Mouse (Mus musculus): ENCODE data around the gene Stk16. TPM values are rescaled to one million over a fixed set of nuclear protein-coding genes. Genes with fewer than 3 reads are reported as not detected.

The Stk16 gene
- total and polyA plus RNA-seq, 3 experiments, result 72.6 to 114 (median 78.2) TPM

DNA sequence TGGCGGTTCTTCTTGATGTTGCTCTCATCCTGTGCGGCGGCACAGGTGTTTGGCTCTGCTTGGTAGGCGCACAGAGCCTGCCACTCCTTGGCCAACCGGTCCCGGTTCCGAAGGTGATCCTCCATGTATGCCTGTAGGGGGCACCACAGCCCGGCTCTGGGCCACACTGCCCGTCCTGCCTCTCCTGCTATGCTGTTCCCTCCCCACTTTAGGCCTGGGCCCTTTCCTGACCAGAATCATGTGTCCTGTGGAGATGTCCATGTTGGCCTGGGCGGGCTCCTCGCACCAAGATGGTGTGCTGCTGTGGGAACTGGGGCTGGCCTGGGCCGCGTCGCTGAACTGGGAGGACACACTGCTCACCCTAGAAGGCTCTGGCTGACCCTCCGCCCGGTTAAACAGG is 42.4 kb downstream of the Stk16 start:
- no peak for TF ChIP-seq POLR2AphosphoS5 (IDR thresholded peaks at IDR 0.05; ENCODE audit: insufficient replicate concordance, low read depth, low read length)
- no peak for TF ChIP-seq GATA2 (IDR thresholded peaks at IDR 0.05; ENCODE audit: borderline replicate concordance, low read depth, low read length)
- TF ChIP-seq GATA1 (IDR thresholded peaks at IDR 0.05; ENCODE audit: borderline replicate concordance, low read length), result no peak
- TF ChIP-seq TAL1 (conservative IDR thresholded peaks at IDR 0.05; ENCODE audit: low read depth, low read length), result no peak
- TF ChIP-seq CTCF (IDR thresholded peaks at IDR 0.05; ENCODE audit: low read depth, low read length), result no peak
- Histone ChIP-seq H3K4me1 (ENCODE audit: insufficient read depth, low read depth, low read length) (peaks cover 55% of the 10 kb centered on the region), H3K9me3 (replicated peaks) (no peaks in the 10 kb centered on the region), H3K36me3 (replicated peaks) (no peaks in the 10 kb centered on the region), H3K4me3 (ENCODE audit: low read depth, low read length) (no peak overlapping the region), H3K27me3 (ENCODE audit: insufficient read depth, low read length) (peaks cover 9% of the 10 kb centered on the region; the same call in 1 of the 2 replicates)
- DNase-seq (ENCODE audit: low spot score) (no peak), ATAC-seq (ENCODE audit: extremely low read depth, insufficient number of reproducible peaks, low FRiP score, poor library complexity, severe bottlenecking) (no peak)

- no peaks in the 10 kb centered on the region for H3K9me3 ChIP-seq (replicated peaks)
- no peaks in the 10 kb centered on the region for H3K36me3 ChIP-seq (replicated peaks)
- DNase-seq (ENCODE audit: low spot score) (peak; percentile 62), ATAC-seq (ENCODE audit: extremely low read depth, insufficient number of reproducible peaks, low FRiP score, poor library complexity, severe bottlenecking) (no peak)
- TF ChIP-seq POLR2AphosphoS5 (IDR thresholded peaks at IDR 0.05; ENCODE audit: insufficient replicate concordance, low read depth, low read length), result no peak
- TF ChIP-seq CTCF (IDR thresholded peaks at IDR 0.05; ENCODE audit: low read depth, low read length), result peak; percentile 99
- H3K4me3 ChIP-seq (ENCODE audit: low read depth, low read length), result no peak overlapping the region
- peaks cover 14% of the 10 kb centered on the region; the same call in 1 of the 2 replicates for H3K27me3 ChIP-seq (ENCODE audit: insufficient read depth, low read length)
- H3K4me1 ChIP-seq (ENCODE audit: insufficient read depth, low read depth, low read length), result peaks cover 50% of the 10 kb centered on the region
Observed at GRCm38 (mm10) chr1:75253849-75254624, 43.4 kb downstream of the Stk16 start.

DNA sequence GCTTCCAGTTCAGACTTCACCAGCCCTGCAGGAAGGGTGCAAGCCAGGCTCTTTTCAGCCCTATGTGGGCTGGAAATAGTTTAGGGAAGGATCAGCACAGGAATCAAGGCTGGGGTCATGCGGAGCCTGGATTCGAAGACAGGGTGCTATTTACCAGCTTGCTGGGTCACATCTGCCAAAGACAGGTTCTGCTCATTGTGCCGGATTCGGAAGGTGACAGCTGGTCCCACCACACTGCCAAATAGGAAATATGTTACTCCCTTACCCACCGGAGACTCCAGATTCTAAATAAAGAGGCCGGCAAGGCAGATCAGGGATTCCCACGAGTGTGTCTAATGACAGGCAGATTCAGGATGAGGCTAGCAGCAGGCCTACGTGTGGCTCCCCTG is 44.0 kb downstream of the Stk16 start:
- Histone ChIP-seq H3K4me3 (ENCODE audit: low read depth, low read length) (no peak overlapping the region), H3K27me3 (ENCODE audit: insufficient read depth, low read length) (peaks cover 14% of the 10 kb centered on the region; the same call in 1 of the 2 replicates), H3K36me3 (replicated peaks) (no peaks in the 10 kb centered on the region), H3K9me3 (replicated peaks) (no peaks in the 10 kb centered on the region), H3K4me1 (ENCODE audit: insufficient read depth, low read depth, low read length) (peaks cover 49% of the 10 kb centered on the region)
- no peak for DNase-seq (ENCODE audit: low spot score)
- no peak for ATAC-seq (ENCODE audit: extremely low read depth, insufficient number of reproducible peaks, low FRiP score, poor library complexity, severe bottlenecking)
- no peak for TF ChIP-seq GATA1 (IDR thresholded peaks at IDR 0.05; ENCODE audit: borderline replicate concordance, low read length)

GRCm38 (mm10) chr1:75255516-75256046 is 44.9 kb downstream of the Stk16 start:
- TF ChIP-seq CTCF (IDR thresholded peaks at IDR 0.05; ENCODE audit: low read depth, low read length), result no peak
- no peak for TF ChIP-seq GATA2 (IDR thresholded peaks at IDR 0.05; ENCODE audit: borderline replicate concordance, low read depth, low read length)
- TF ChIP-seq TAL1 (conservative IDR thresholded peaks at IDR 0.05; ENCODE audit: low read depth, low read length), result no peak
- no peak for TF ChIP-seq POLR2AphosphoS5 (IDR thresholded peaks at IDR 0.05; ENCODE audit: insufficient replicate concordance, low read depth, low read length)
- TF ChIP-seq GATA1 (IDR thresholded peaks at IDR 0.05; ENCODE audit: borderline replicate concordance, low read length), result no peak
- ATAC-seq (ENCODE audit: extremely low read depth, insufficient number of reproducible peaks, low FRiP score, poor library complexity, severe bottlenecking) (no peak), DNase-seq (ENCODE audit: low spot score) (no peak)
- Histone ChIP-seq H3K9me3 (replicated peaks) (no peaks in the 10 kb centered on the region), H3K27me3 (ENCODE audit: insufficient read depth, low read length) (peaks cover 14% of the 10 kb centered on the region; the same call in 1 of the 2 replicates), H3K36me3 (replicated peaks) (no peaks in the 10 kb centered on the region), H3K4me3 (ENCODE audit: low read depth, low read length) (no peak overlapping the region), H3K4me1 (ENCODE audit: insufficient read depth, low read depth, low read length) (peaks cover 46% of the 10 kb centered on the region)

- peaks cover 3% of the 10 kb centered on the region; the same call in 1 of the 2 replicates for H3K4me1 ChIP-seq (ENCODE audit: insufficient read depth, low read depth, low read length)
- no peaks in the 10 kb centered on the region for H3K9me3 ChIP-seq (replicated peaks)
- no peak for ATAC-seq (ENCODE audit: extremely low read depth, insufficient number of reproducible peaks, low FRiP score, poor library complexity, severe bottlenecking)
- H3K36me3 ChIP-seq (replicated peaks), result no peaks in the 10 kb centered on the region
- H3K4me3 ChIP-seq (ENCODE audit: low read depth, low read length), result no peak overlapping the region
- DNase-seq (ENCODE audit: low spot score), result no peak
- H3K27me3 ChIP-seq (ENCODE audit: insufficient read depth, low read length), result peaks cover 23% of the 10 kb centered on the region
- TF ChIP-seq GATA2 (IDR thresholded peaks at IDR 0.05; ENCODE audit: borderline replicate concordance, low read depth, low read length) (no peak), TAL1 (conservative IDR thresholded peaks at IDR 0.05; ENCODE audit: low read depth, low read length) (no peak), GATA1 (IDR thresholded peaks at IDR 0.05; ENCODE audit: borderline replicate concordance, low read length) (no peak), CTCF (IDR thresholded peaks at IDR 0.05; ENCODE audit: low read depth, low read length) (no peak), POLR2AphosphoS5 (IDR thresholded peaks at IDR 0.05; ENCODE audit: insufficient replicate concordance, low read depth, low read length) (no peak)
Observed at GRCm38 (mm10) chr1:75261278-75261677, 50.6 kb downstream of the Stk16 start.

- no peaks in the 10 kb centered on the region for H3K9me3 ChIP-seq (replicated peaks)
- no peak overlapping the region for H3K4me3 ChIP-seq (ENCODE audit: low read depth, low read length)
- H3K27me3 ChIP-seq (ENCODE audit: insufficient read depth, low read length), result peaks cover 15% of the 10 kb centered on the region
- DNase-seq (ENCODE audit: low spot score) (peak; percentile 83), ATAC-seq (ENCODE audit: extremely low read depth, insufficient number of reproducible peaks, low FRiP score, poor library complexity, severe bottlenecking) (no peak)
- H3K4me1 ChIP-seq (ENCODE audit: insufficient read depth, low read depth, low read length), result peaks cover 3% of the 10 kb centered on the region; the same call in 1 of the 2 replicates
- no peak for TF ChIP-seq CTCF (IDR thresholded peaks at IDR 0.05; ENCODE audit: low read depth, low read length)
- H3K36me3 ChIP-seq (replicated peaks), result no peaks in the 10 kb centered on the region
Observed at GRCm38 (mm10) chr1:75262969-75263951, 52.6 kb downstream of the Stk16 start.

All from G1E (cell line).